Mouse (Mus musculus) spleen, adult 10 weeks (tissue): ENCODE results near the gene Nphs2. TPM values are rescaled to one million over a fixed set of nuclear protein-coding genes. Genes with fewer than 3 reads are reported as not detected.

ENCODE experiments used
- polyA plus RNA-seq: library from polyadenylated mRNA; stranded (reverse); fragments of 350-450 nt; fragmentation: Illumina TruSeq; extraction: RNeasy Lipid Tissue Mini Kit (QIAGEN cat#74804); gene quantifications from one replicate; pipeline ENCODE4 v1.2.3, GENCODE M21; 2015; ENCODE audit warnings: low replicate concordance; ENCODE audit not compliant: insufficient read depth

Gene Nphs2
- not detected for polyA plus RNA-seq

DNA sequence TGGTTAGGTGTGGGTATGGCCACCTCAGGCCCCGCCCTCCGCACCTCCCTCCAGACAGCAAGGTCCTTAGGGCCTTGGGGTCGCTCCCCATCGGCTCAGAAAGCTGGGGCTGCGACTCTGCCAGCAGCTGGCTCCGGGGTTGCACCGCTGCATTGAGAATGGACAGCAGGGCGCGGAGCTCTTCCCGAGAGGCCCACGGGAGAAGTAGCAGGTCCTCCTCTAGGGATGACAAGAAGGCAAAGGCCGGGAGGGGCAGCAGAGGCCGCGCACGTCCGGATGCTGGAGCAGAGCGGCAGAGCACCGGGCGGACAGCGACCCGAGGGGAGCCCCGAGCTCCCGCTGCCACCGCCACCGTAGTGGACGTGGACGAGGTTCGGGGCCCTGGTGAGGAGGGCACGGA lies at the start of gene Nphs2:
Gene Nphs2, plus strand, starts transcription at position 98 of the 400 bp plus-strand sequence.

GRCm38 (mm10) chr1:156302911-156303749 lies 7.4 kb upstream of the Nphs2 start, which contains the start of gene Tdrd5:
Gene Tdrd5 (minus strand): TSS chr1:156303664.

DNA sequence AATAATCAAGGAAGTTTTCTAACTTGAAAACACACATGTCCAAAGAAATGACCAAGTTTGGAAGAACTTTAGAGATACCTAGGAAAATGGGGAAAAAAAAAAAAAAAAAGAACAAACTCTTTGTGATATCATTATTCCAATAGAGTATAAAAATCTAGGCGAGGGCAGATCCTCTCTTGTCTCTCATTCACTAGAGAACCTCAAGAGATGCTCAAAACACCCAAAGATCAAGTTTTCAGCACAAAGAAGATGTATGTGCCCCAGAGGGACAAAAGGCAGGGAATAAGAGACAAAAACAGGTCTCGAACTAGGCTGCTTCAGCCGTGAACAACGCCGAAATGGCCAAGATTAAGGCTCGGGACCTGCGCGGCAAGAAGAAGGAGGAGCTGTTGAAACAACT lies 55.2 kb downstream of the Nphs2 start, which contains the start of gene Gm2000:
Gene Gm2000, plus strand, starts transcription at position 301 of the 400 bp plus-strand sequence.

Other genes with a start within 250 kb of the Nphs2 start
- gene Fam163a, start 105.7 kb upstream of the Nphs2 start, polyA plus RNA-seq, result not detected
- not detected for gene Tdrd5, start 7.1 kb upstream of the Nphs2 start, polyA plus RNA-seq
- 206 TPM for gene Gm2000, start 55.3 kb downstream of the Nphs2 start, polyA plus RNA-seq
- 1.5 TPM for gene Axdnd1, start 110.4 kb downstream of the Nphs2 start, polyA plus RNA-seq
- 66.3 TPM for gene Soat1, start 163.6 kb downstream of the Nphs2 start, polyA plus RNA-seq
- gene Gm10031, start 213.3 kb downstream of the Nphs2 start, polyA plus RNA-seq, result 4.5 TPM
- 24.6 TPM for gene Abl2, start 248.1 kb downstream of the Nphs2 start, polyA plus RNA-seq